Mouse (Mus musculus) heart, embryonic 16.5 days (tissue): ENCODE measurements around the gene Znrd1. TPM values are rescaled to one million over a fixed set of nuclear protein-coding genes. Genes with fewer than 3 reads are reported as not detected.

Experiments used
- ATAC-seq: fragments of 200-750 bp; cut with Nextera tagmentation; replicated peaks from 2 replicates; pipeline ENCODE4 v1.8.0; 2017; ENCODE audit warnings: moderate number of reproducible peaks; ENCODE audit not compliant: insufficient read depth, low FRiP score; ENCODE audit errors: extremely low read depth
- H3K27ac ChIP-seq: fragments of 300-500 bp; sonication (generic); 2 replicates; pipeline ENCODE4 v1.5.1; 2014; ENCODE audit warnings: mild to moderate bottlenecking, low read length, control low read depth, moderate library complexity
- H3K27me3 ChIP-seq: fragments of 300-500 bp; sonication (generic); 2 replicates; pipeline ENCODE4 v1.6.1; 2014; ENCODE audit warnings: low read length, mixed read lengths; ENCODE audit not compliant: control insufficient read depth, insufficient read depth
- H3K36me3 ChIP-seq: fragments of 300-500 bp; sonication (generic); 2 replicates; pipeline ENCODE4 v1.6.1; 2014; ENCODE audit not compliant: control insufficient read depth, insufficient read depth
- H3K4me1 ChIP-seq: fragments of 300-500 bp; sonication (generic); 2 replicates; pipeline ENCODE4 v1.6.1; 2014; ENCODE audit warnings: low read length, mixed read lengths; ENCODE audit not compliant: control insufficient read depth, insufficient read depth
- H3K4me2 ChIP-seq: fragments of 300-500 bp; sonication (generic); 2 replicates; pipeline ENCODE4 v1.6.1; 2014; ENCODE audit warnings: low read depth, mild to moderate bottlenecking, control low read depth, low read length
- H3K4me3 ChIP-seq: fragments of 300-500 bp; sonication (generic); 2 replicates; pipeline ENCODE4 v1.5.1; 2014; ENCODE audit warnings: mild to moderate bottlenecking, control low read depth, low read length
- H3K9ac ChIP-seq: fragments of 300-500 bp; sonication (generic); 2 replicates; pipeline ENCODE4 v1.6.1; 2014; ENCODE audit warnings: low read length, control low read depth
- H3K9me3 ChIP-seq: fragments of 300-500 bp; sonication (generic); replicated peaks from 2 replicates; pipeline ENCODE4 v1.6.1; 2016; ENCODE audit warnings: low read length; ENCODE audit not compliant: control insufficient read depth
- WGBS: fragments of 180-500 bp; shearing (Covaris S2); extraction: QIAGEN DNeasy Blood & Tissue Kit; methylation state at CpG from one replicate; pipeline ENCODE4 v1.1.7; 2014; 5-methylcytosine and 5-hydroxymethylcytosine counted together
- polyA plus RNA-seq: library from polyadenylated mRNA; unstranded; fragments of >200 nt; fragmentation: Nextera tagmentation; extraction: Ambion mirVana; gene quantifications from 2 replicates; pipeline ENCODE4 v1.2.1, GENCODE M21; 2015

Gene Znrd1
- polyA plus RNA-seq, 1 experiment from 2014 or later: 41.6 TPM

- H3K9ac ChIP-seq: no peak overlapping the region
- no peak overlapping the region for H3K4me2 ChIP-seq
- no peak overlapping the region for H3K4me3 ChIP-seq
- no peak for ATAC-seq
- 0 out of 2 replicates have a peak, but pooled peaks cover 5% of the 10 kb centered on the region for H3K27me3 ChIP-seq
- H3K9me3 ChIP-seq: no peaks in the 10 kb centered on the region
- H3K27ac ChIP-seq: no peak overlapping the region
- H3K4me1 ChIP-seq: no peaks in the 10 kb centered on the region
- WGBS: 13% methylated on average over 9 of the region's 9 CpGs
- H3K36me3 ChIP-seq: no peaks in the 10 kb centered on the region
Observed at GRCm38 (mm10) chr17:36915076-36915475, 43.3 kb downstream of the Znrd1 start.

DNA sequence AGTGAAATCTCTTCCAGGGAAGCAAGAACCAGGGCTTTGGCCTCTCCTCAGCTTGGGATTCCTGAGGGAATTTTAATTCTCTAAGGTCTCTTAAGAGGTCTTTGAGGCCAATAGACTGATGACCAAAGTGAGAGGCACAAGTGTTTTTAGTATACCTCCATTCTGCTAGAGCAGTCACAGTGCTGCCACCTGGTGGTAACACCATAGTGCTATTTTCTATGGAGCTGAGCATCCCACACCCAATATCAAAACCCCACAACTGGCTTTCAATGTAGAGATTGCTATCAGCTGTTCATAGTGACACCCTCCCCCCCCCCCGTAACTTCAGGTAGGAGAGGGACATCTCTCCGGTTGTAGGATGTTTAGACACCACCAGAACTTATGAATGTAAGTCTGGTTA, 44.3 kb downstream of the Znrd1 start:
- no peak overlapping the region for H3K4me2 ChIP-seq
- ATAC-seq: no peak
- no peaks in the 10 kb centered on the region for H3K4me1 ChIP-seq
- H3K9me3 ChIP-seq: no peaks in the 10 kb centered on the region
- H3K4me3 ChIP-seq: no peak overlapping the region
- H3K9ac ChIP-seq: no peak overlapping the region
- 13% methylated on average over 2 of the region's 2 CpGs for WGBS
- H3K27me3 ChIP-seq: peaks cover 9% of the 10 kb centered on the region
- no peaks in the 10 kb centered on the region for H3K36me3 ChIP-seq
- no peak overlapping the region for H3K27ac ChIP-seq

DNA sequence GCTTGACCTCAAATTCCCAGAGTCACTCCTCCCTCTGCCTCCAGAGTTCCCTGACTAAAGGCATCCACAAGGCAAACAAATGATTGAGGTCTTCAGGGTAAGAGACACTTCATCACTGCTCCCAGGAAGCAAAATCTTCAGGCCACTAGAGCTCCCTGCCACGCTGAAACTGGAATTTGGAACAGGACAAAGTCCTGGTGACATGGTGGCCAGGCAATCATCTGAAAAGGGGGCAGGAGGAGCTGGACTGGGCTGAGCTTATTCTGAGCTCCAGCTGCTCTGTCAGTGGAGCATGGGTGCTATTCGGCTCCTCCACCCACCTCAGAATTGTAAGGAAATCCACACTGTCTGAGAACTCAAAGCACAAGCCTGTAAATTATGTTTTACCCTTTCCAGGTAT, 46.3 kb downstream of the Znrd1 start:
- no peaks in the 10 kb centered on the region for H3K36me3 ChIP-seq
- H3K9ac ChIP-seq: no peak overlapping the region
- H3K27me3 ChIP-seq: peaks cover 12% of the 10 kb centered on the region
- no peak overlapping the region for H3K27ac ChIP-seq
- no peak for ATAC-seq
- H3K4me2 ChIP-seq: no peak overlapping the region
- no peak overlapping the region for H3K4me3 ChIP-seq
- H3K9me3 ChIP-seq: no peaks in the 10 kb centered on the region
- H3K4me1 ChIP-seq: no peaks in the 10 kb centered on the region
- 57% methylated on average over 2 of the region's 2 CpGs for WGBS

- Histone ChIP-seq H3K9me3 (no peaks in the 10 kb centered on the region), H3K27me3 (peaks cover 9% of the 10 kb centered on the region), H3K27ac (no peak overlapping the region), H3K4me2 (no peak overlapping the region), H3K36me3 (no peaks in the 10 kb centered on the region), H3K9ac (no peak overlapping the region), H3K4me3 (no peak overlapping the region), H3K4me1 (no peaks in the 10 kb centered on the region)
- no peak for ATAC-seq
- 43% methylated on average over 4 of the region's 4 CpGs for whole genome bisulfite sequencing
Observed at GRCm38 (mm10) chr17:36909802-36910201, 48.6 kb downstream of the Znrd1 start.

DNA sequence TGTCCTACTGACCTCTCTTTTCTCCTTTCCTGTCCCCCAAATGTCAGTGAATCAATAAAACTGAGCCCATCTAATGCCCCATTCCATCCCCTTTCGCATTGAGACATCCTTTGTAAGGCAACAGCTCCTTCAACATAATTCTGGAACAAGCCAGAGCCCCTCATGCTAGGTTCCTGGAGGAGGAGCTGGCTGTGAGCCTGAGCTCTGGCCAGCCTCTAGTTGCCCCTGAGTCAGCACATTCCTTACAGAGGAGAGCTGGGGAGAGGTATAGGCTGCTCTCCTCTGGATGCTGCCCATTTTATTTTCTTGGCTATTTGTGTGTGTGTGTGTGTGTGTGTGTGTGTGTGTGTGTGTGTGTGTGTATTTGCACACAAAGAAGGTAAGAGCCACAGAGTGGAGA, 50.1 kb downstream of the Znrd1 start:
- Histone ChIP-seq H3K36me3 (no peaks in the 10 kb centered on the region), H3K4me2 (no peak overlapping the region), H3K27ac (no peak overlapping the region), H3K9me3 (no peaks in the 10 kb centered on the region), H3K4me3 (no peak overlapping the region), H3K4me1 (no peaks in the 10 kb centered on the region), H3K27me3 (peaks cover 9% of the 10 kb centered on the region), H3K9ac (no peak overlapping the region)
- ATAC-seq: no peak
- WGBS: 42% methylated on average over 1 of the region's 1 CpGs

Other genes starting within 250 kb of the Znrd1 start
- not detected in 2 replicates for gene H2-M10.5, start 185.6 kb downstream of the Znrd1 start, polyA plus RNA-seq
- gene H2-M10.6, start 146.4 kb downstream of the Znrd1 start, polyA plus RNA-seq: not detected in 2 replicates
- gene Trim26, start 121.4 kb downstream of the Znrd1 start, polyA plus RNA-seq: 23.5 and 23.7 TPM in 2 replicates
- 0.13 TPM in 1 of 2 replicates, not detected in the other for gene Trim15, start 91.3 kb downstream of the Znrd1 start, polyA plus RNA-seq
- gene Trim10, start 89.0 kb downstream of the Znrd1 start, polyA plus RNA-seq: 5.8 and 6.1 TPM in 2 replicates
- 0.11 TPM in 1 of 2 replicates, not detected in the other for gene Trim40, start 68.4 kb downstream of the Znrd1 start, polyA plus RNA-seq
- 0.13 TPM in 1 of 2 replicates, not detected in the other for gene Trim31, start 60.4 kb downstream of the Znrd1 start, polyA plus RNA-seq
- 0.22 and 0.40 TPM in 2 replicates for gene Rnf39, start 15.6 kb downstream of the Znrd1 start, polyA plus RNA-seq
- gene Ppp1r11, start 6.8 kb downstream of the Znrd1 start, polyA plus RNA-seq: 81.2 and 81.4 TPM in 2 replicates
- gene Znrd1as, start within 50 bp of the Znrd1 start, polyA plus RNA-seq: 7.8 and 9.3 TPM in 2 replicates
- not detected in 2 replicates for gene 2410137M14Rik, start 22.7 kb upstream of the Znrd1 start, polyA plus RNA-seq
- gene H2-M5, start 31.0 kb upstream of the Znrd1 start, polyA plus RNA-seq: 0.30 and 0.37 TPM in 2 replicates
- gene Zfp57, start 42.6 kb upstream of the Znrd1 start, polyA plus RNA-seq: 30.3 and 31.9 TPM in 2 replicates
- gene Mog, start 64.8 kb upstream of the Znrd1 start, polyA plus RNA-seq: not detected in 2 replicates
- gene Gabbr1, start 87.4 kb upstream of the Znrd1 start, polyA plus RNA-seq: 3.7 and 4.1 TPM in 2 replicates
- not detected in 2 replicates for gene Olfr90, start 129.9 kb upstream of the Znrd1 start, polyA plus RNA-seq
- not detected in 2 replicates for gene Olfr91, start 139.7 kb upstream of the Znrd1 start, polyA plus RNA-seq
- not detected in 2 replicates for gene Olfr92, start 161.5 kb upstream of the Znrd1 start, polyA plus RNA-seq
- gene Olfr93, start 202.9 kb upstream of the Znrd1 start, polyA plus RNA-seq: not detected in 2 replicates
- 2.8 and 5.6 TPM in 2 replicates for gene Ubd, start 235.3 kb upstream of the Znrd1 start, polyA plus RNA-seq
- not detected in 2 replicates for gene Olfr94, start 242.4 kb upstream of the Znrd1 start, polyA plus RNA-seq